Mouse (Mus musculus) mouse trophoblast stem cell (cell line): Measurements from ENCODE around the gene Lcn8.
"Not testable (repeated sequence)": the region's sequence is repeated elsewhere in the genome, so short reads cannot be mapped to it uniquely, and the experiment has no call there.

Experiments
- in situ Hi-C, 2 experiments: fragments of 300-500 bp; cut with MseI, MboI; formaldehyde crosslinking; loops; 2 replicates in 1 of 2; 3 replicates in 1 of 2; pipeline ENCODE4 v1.15.1; 2025

Lcn8 gene

DNA sequence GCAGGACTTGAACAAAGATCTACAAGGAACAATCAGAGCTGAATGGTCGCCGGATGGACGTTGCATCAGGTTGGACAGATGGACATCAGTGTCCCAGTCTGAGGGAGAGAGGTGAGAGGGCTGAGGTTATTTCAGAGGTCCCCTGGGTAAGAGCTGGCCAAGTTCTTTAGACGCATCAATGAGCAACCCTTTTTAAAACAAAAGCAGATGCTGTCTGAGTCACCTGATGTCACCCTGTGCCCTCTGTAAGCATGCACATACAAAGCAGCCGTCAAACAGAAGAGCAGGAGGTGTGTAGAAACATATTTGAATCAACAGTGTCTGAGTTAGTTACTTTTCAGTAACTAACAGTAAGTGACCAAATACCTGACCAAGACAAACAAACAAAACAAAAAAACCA lies 11.2 kb downstream of the Lcn8 start:
- in situ Hi-C loops = no loop called here

DNA sequence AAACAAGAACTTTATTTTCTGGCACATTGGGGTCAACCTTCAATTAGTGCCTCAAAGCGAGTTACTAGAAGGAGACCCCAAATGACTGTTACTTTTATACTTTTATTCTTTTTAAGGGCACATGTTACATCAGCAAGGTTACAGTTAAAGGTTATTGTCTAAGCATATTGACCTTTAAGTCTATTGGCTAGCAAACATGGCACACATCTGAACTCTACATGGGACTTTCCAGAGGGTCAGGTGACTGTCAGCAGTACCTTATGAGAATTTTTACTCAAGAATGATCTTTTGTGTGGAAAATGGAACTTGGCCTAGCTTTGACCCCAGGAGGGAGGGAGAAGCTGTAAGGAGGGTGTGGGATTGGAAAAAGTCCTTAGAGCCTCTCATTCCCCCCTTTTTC lies 13.6 kb downstream of the Lcn8 start:
- in situ Hi-C loops = no loop called here

DNA sequence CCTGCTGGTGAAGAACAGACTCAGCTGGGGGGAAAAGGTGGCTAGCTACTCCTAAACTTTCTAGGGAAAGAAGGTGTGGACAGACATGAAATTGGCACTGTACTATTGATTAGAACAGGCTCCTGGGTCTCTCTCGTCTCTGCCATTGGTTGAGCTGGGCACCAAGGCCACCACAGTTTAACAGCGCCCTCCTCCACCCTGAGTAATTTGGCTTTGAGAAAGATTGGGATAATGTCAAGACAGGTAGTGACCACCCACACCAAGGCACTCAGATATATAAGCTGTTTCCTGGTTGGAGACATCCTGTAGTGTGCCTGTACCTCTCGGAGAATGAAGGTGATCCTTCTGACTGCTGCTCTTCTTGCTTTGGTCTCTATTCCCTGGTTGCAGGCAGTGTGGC lies 23.6 kb downstream of the Lcn8 start, which contains the start of gene Lcn6:
TSS of gene Lcn6 (plus strand) at position 301 of the 400 bp plus-strand sequence.
- in situ Hi-C loops = no loop called here

DNA sequence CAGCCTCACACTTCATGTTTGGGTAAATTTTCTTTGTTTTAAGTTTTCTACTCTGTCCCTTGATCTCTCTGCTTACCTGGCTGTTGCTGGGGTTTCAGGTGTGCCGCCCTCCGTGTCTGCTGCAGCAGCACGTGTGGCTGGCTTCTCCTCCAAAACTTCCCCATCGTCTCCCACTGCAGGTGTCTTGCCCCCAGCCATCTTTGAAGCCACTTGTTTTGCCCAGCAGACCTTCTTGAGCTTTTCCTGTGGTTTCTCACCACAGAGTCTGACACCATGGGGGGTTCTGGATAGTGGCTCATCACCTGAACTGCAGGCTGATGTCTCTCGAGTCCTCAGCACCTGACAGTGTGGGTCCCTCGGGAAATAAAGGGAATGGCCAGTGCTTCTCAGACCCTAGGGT lies 26.6 kb downstream of the Lcn8 start:
- in situ Hi-C loops = no loop called here

DNA sequence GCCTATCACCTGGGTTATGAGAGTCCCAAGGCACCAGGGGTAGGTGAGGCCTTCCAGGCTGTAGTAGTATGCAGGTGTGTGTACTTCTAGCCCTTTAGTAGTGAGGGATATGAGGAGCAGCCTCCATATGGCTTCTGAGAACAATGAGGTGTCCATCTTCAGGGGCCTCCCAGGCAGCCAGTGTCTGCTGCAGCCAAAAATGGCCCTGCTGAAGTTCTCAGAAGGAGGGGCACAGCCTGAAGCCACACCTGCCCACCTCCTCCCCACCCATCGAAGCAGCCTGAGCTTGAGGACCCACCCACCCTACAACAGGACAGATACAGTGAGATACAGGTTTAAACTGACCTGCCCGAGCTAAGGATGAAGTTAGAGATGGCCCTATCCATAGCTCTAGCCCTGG lies 29.5 kb downstream of the Lcn8 start, which contains the start of gene Lcn10:
TSS of gene Lcn10 (plus strand) at position 301 of the 400 bp plus-strand sequence.
- in situ Hi-C loops = no loop called here

DNA sequence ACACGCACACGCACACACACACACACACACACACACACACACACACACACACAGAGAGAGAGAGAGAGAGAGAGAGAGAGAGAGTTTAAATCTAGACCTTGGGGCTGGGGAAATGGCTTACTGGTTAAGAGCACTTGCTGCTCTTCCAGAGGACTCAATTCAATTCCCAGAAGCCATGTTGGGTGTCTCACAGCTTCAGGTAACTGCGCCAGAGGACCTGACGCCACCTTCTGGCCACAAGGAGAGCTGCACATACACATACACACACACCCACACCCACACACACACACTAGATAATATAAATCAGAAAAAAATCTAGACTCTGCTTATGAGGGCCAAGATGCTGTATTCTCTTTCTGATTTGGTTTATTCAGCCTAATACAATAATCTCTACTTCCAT lies 34.0 kb downstream of the Lcn8 start:
- in situ Hi-C loops = no loop called here

DNA sequence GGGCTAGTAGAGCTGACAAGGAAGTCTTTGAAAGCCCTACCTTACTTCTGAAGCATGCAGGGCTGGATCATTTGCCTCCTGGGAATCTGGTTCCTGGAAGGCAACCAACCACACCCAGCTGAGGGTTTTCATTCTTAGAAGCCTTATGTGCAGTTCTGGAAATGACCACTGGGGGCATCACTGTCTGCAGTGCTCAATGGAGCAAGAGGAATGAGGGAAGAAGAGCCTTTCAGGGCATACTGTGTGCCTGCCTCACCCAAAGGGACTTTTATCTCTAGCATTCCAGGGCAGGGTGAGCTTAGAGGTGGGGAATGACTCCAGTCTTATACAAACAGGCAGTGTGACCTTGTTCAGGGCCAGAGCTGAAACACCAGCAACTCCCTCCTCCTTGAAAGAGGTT lies 41.7 kb downstream of the Lcn8 start:
- in situ Hi-C loops = no loop called here

DNA sequence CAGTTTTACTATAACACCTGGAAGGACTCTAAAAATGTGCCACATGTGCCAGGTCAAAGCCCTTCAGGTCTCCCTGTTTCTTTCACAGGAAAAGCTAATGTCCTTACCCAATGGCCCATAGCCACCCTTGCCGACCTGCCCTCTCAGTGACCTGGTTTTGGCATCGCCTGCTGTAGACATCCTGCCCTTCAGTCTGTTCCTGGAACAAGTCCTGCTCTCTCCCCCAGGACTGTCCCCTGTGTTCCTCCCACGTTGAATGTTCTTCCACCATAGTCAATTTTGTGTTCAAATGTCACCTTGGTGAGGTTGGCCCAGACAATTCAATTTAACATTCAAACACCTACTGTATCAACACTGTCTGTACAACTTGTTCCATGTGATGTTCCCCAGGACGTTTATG lies 44.0 kb downstream of the Lcn8 start:
- in situ Hi-C loops = no loop called here

DNA sequence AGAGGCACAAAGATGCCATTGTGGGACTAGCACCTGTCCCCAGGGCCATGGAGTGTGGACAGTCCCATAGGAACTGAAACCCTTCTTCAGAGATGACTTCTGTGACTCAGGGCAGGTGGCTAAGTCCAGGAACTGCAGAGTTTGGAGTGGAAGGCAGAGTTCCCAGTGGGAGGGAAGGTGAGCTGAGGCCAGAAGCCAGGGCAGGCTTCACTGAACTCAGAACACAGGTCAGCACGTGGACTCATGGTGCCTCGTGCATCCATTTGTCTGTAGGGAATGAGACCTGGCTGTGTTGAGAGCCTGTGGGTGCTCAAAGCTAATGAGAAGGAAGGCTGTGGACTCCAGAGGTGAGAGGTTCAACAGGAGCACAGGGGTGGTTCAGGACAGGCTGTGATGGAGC lies 45.8 kb downstream of the Lcn8 start:
- in situ Hi-C loops = no loop called here

DNA sequence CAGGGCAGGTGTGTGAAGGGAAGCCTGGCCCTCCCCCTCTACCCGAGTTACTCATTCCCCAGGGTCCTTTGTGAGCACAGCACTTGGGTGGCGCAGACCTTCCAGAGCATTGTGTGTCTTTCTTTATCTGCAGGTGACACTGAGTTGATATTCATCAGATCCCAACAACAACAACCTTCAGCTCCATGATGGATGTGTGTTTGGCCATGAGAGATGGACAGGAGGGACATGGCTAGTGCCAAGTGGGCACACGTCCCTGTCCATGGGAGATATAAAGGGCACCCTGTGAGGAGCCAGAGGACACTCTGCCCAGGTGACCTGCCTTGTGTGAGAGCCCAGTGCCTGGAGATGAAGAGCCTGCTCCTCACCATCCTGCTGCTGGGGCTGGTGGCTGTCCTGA lies 46.8 kb downstream of the Lcn8 start, which contains the start of gene Obp2a:
TSS of gene Obp2a (plus strand) at position 301 of the 400 bp plus-strand sequence.
- in situ Hi-C loops = not testable (repeated sequence)

DNA sequence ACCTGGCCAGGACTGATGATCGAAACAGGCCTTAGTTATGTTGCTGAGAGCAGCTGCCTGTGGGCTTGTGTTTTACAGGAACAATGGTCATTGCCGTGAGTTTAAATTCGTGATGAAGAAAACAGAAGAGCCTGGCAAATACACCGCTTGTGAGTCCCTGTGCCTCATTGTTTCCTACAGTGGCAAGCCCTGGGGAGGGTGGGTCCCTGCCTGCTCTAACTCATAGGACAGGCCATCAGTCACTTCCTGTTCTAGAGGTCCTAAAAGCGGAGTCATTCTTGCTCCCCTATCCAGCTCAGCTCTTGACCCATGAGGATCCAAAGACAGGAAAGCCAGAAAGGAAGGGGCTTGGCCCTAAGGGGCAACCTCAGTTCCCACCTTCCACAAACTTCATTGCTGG lies 48.1 kb downstream of the Lcn8 start:
- in situ Hi-C loops = no loop called here

DNA sequence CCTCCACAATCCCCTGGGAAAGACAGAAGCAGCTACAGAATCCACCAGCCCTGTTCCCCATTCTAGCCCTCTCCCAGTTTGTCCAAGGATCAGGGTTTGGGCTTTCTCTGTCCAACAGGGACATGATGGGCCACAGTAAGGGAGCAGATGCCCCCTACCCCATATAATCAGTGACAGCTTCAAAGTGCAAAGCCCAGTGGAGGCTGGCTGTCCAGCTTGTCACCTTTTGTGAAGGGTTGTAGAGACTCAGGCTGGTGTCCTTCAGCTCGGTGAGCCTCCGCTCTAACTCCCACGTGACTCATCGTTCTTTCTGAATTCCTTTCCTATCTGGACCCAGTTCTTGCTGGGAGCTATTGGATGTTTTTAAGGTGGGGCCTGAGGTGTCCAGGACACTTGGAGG lies 50.8 kb downstream of the Lcn8 start:
- in situ Hi-C loops = no loop called here
